Mouse (Mus musculus) hindbrain, embryonic 11.5 days (tissue): ENCODE results near the gene Rln1. TPM values are rescaled to one million over a fixed set of nuclear protein-coding genes. Genes with fewer than 3 reads are reported as not detected.

Experiments
- ATAC-seq: fragments of 200-750 bp; cut with Nextera tagmentation; 2 replicates; pipeline ENCODE4 v1.8.0; 2017; ENCODE audit warnings: mild to moderate bottlenecking, moderate TSS enrichment, moderate library complexity; ENCODE audit not compliant: low FRiP score
- DNase-seq: peaks from one replicate; pipeline ENCODE4 v3.0.0-alpha.2; 2015; ENCODE audit warnings: low spot score
- H3K27ac ChIP-seq: fragments of 300-500 bp; sonication (generic); 2 replicates; pipeline ENCODE4 v1.5.1; 2014; ENCODE audit warnings: mild to moderate bottlenecking, low read depth, low read length
- H3K27me3 ChIP-seq: fragments of 300-500 bp; sonication (generic); 2 replicates; pipeline ENCODE4 v1.6.1; 2014; ENCODE audit warnings: mild to moderate bottlenecking, low read length, moderate library complexity, mixed read lengths; ENCODE audit not compliant: control insufficient read depth, insufficient read depth
- H3K36me3 ChIP-seq: fragments of 300-500 bp; sonication (generic); 2 replicates; pipeline ENCODE4 v1.6.1; 2014; ENCODE audit warnings: mild to moderate bottlenecking, low read length, moderate library complexity, mixed read lengths; ENCODE audit not compliant: control insufficient read depth, insufficient read depth
- H3K4me1 ChIP-seq: fragments of 300-500 bp; sonication (generic); replicated peaks from 2 replicates; pipeline ENCODE4 v1.6.1; 2014; ENCODE audit warnings: low read length, mixed read lengths; ENCODE audit not compliant: control insufficient read depth, insufficient read depth
- H3K4me2 ChIP-seq: fragments of 300-500 bp; sonication (generic); replicated peaks from 2 replicates; pipeline ENCODE4 v1.6.1; 2014; ENCODE audit warnings: mild to moderate bottlenecking, low read depth, low read length
- H3K4me3 ChIP-seq: fragments of 300-500 bp; sonication (generic); 2 replicates; pipeline ENCODE4 v1.5.1; 2014; ENCODE audit warnings: low read depth, low read length
- H3K9ac ChIP-seq: fragments of 300-500 bp; sonication (generic); 2 replicates; pipeline ENCODE4 v1.6.1; 2014; ENCODE audit warnings: low read depth, low read length
- H3K9me3 ChIP-seq: fragments of 300-500 bp; sonication (generic); 2 replicates; pipeline ENCODE4 v1.6.1; 2016; ENCODE audit warnings: low read length; ENCODE audit not compliant: control insufficient read depth
- WGBS: fragments of 180-500 bp; shearing (Covaris S2); extraction: QIAGEN DNeasy Blood & Tissue Kit; methylation state at CpG from one replicate; pipeline ENCODE4 v1.1.7; 2014; 5-methylcytosine and 5-hydroxymethylcytosine counted together
- polyA plus RNA-seq: library from polyadenylated mRNA; unstranded; fragments of >200 nt; fragmentation: Nextera tagmentation; extraction: Ambion mirVana; gene quantifications from 2 replicates; pipeline ENCODE4 v1.2.1, GENCODE M21; 2014

Rln1 gene
- polyA plus RNA-seq, 1 experiment from 2014 or later = 0.32 TPM

- Histone ChIP-seq H3K36me3 (no peaks in the 10 kb centered on the region), H3K27me3 (no peaks in the 10 kb centered on the region), H3K9ac (no peak overlapping the region), H3K4me3 (no peak overlapping the region), H3K27ac (no peak overlapping the region), H3K4me1 (peaks cover 3% of the 10 kb centered on the region; the same call in 1 of the 2 replicates), H3K4me2 (no peak overlapping the region), H3K9me3 (no peaks in the 10 kb centered on the region)
- 82% methylated on average over 18 of the region's 18 CpGs for WGBS
- DNase-seq = no peak
- no peak for ATAC-seq
Observed at GRCm38 (mm10) chr19:29371284-29372081, 37.0 kb upstream of the Rln1 start.

GRCm38 (mm10) chr19:29370545-29371283 is 36.2 kb upstream of the Rln1 start:
- ATAC-seq = no peak
- Histone ChIP-seq H3K27me3 (no peaks in the 10 kb centered on the region), H3K27ac (no peak overlapping the region), H3K4me1 (peaks cover 3% of the 10 kb centered on the region; the same call in 1 of the 2 replicates), H3K36me3 (no peaks in the 10 kb centered on the region), H3K4me2 (no peak overlapping the region), H3K9ac (no peak overlapping the region), H3K4me3 (no peak overlapping the region), H3K9me3 (no peaks in the 10 kb centered on the region)
- 90% methylated on average over 7 of the region's 7 CpGs for WGBS
- no peak for DNase-seq

GRCm38 (mm10) chr19:29370112-29370511 is 35.6 kb upstream of the Rln1 start:
- WGBS = 76% methylated on average over 12 of the region's 12 CpGs
- no peak for DNase-seq
- no peak overlapping the region for H3K27ac ChIP-seq

GRCm38 (mm10) chr19:29368671-29369309 is 34.3 kb upstream of the Rln1 start:
- DNase-seq = no peak
- Histone ChIP-seq H3K9ac (no peak overlapping the region), H3K36me3 (no peaks in the 10 kb centered on the region), H3K27ac (no peak overlapping the region), H3K4me1 (peaks cover 3% of the 10 kb centered on the region; the same call in 1 of the 2 replicates), H3K4me3 (no peak overlapping the region), H3K9me3 (no peaks in the 10 kb centered on the region), H3K4me2 (no peak overlapping the region), H3K27me3 (no peaks in the 10 kb centered on the region)
- no peak for ATAC-seq
- WGBS = 87% methylated on average over 3 of the region's 3 CpGs

More at GRCm38 (mm10) chr19:29370112-29370511, 35.6 kb upstream of the Rln1 start:
- Histone ChIP-seq H3K27me3 (no peaks in the 10 kb centered on the region), H3K4me3 (no peak overlapping the region), H3K9ac (no peak overlapping the region), H3K9me3 (no peaks in the 10 kb centered on the region), H3K4me1 (peaks cover 3% of the 10 kb centered on the region; the same call in 1 of the 2 replicates), H3K36me3 (no peaks in the 10 kb centered on the region), H3K4me2 (no peak overlapping the region)
- no peak for ATAC-seq

- H3K27me3 ChIP-seq = no peaks in the 10 kb centered on the region
- no peaks in the 10 kb centered on the region for H3K9me3 ChIP-seq
- DNase-seq (no peak), ATAC-seq (no peak)
- H3K4me3 ChIP-seq = no peak overlapping the region
- H3K9ac ChIP-seq = no peak overlapping the region
- H3K27ac ChIP-seq = no peak overlapping the region
- no peak overlapping the region for H3K4me2 ChIP-seq
- H3K36me3 ChIP-seq = no peaks in the 10 kb centered on the region
- peaks cover 3% of the 10 kb centered on the region; the same call in 1 of the 2 replicates for H3K4me1 ChIP-seq
- WGBS = 95% methylated on average over 2 of the region's 2 CpGs
Observed at GRCm38 (mm10) chr19:29368041-29368440, 33.6 kb upstream of the Rln1 start.

GRCm38 (mm10) chr19:29366969-29367622 is 32.6 kb upstream of the Rln1 start, which contains the start of the genes Plgrkt and Cd274:
TSS of gene Plgrkt (minus strand) at chr19:29367390.
TSS of gene Cd274 (plus strand) at chr19:29367455.
- Histone ChIP-seq H3K36me3 (no peaks in the 10 kb centered on the region), H3K27me3 (no peaks in the 10 kb centered on the region), H3K4me1 (peaks cover 3% of the 10 kb centered on the region; the same call in 1 of the 2 replicates), H3K4me2 (peak within 1 kb of the TSS; percentile 67), H3K9ac (peak within 1 kb of the TSS; percentile 19; the same call in 1 of the 2 replicates), H3K4me3 (peak within 1 kb of the TSS; percentile 37), H3K9me3 (no peaks in the 10 kb centered on the region), H3K27ac (no peak within 1 kb of the TSS)
- WGBS = 5% methylated on average over 26 of the region's 26 CpGs
- peak; percentile 62 for DNase-seq
- ATAC-seq = no peak

GRCm38 (mm10) chr19:29366226-29366968 is 31.9 kb upstream of the Rln1 start:
- Histone ChIP-seq H3K9ac (no peak overlapping the region), H3K4me1 (peaks cover 3% of the 10 kb centered on the region; the same call in 1 of the 2 replicates), H3K36me3 (no peaks in the 10 kb centered on the region), H3K9me3 (no peaks in the 10 kb centered on the region), H3K4me2 (peak overlapping the region; percentile 67), H3K4me3 (peak overlapping the region; percentile 37), H3K27ac (no peak overlapping the region), H3K27me3 (no peaks in the 10 kb centered on the region)
- WGBS = 56% methylated on average over 20 of the region's 20 CpGs
- ATAC-seq = no peak
- DNase-seq = no peak
